Mouse (Mus musculus) heart, embryonic 11.5 days (tissue): ENCODE results near the gene Drc1. TPM values are rescaled to one million over a fixed set of nuclear protein-coding genes. Genes with fewer than 3 reads are reported as not detected.

ENCODE experiments used
- ATAC-seq: fragments of 200-750 bp; cut with Nextera tagmentation; replicated peaks from 2 replicates; pipeline ENCODE4 v1.8.0; 2017; ENCODE audit warnings: moderate library complexity; ENCODE audit not compliant: insufficient number of reproducible peaks, low FRiP score, low TSS enrichment
- H3K27ac ChIP-seq: fragments of 300-500 bp; sonication (generic); 2 replicates; pipeline ENCODE4 v1.5.1; 2014; ENCODE audit warnings: mild to moderate bottlenecking, low read depth, low read length
- H3K27me3 ChIP-seq: fragments of 300-500 bp; sonication (generic); 2 replicates; pipeline ENCODE4 v1.6.1; 2014; ENCODE audit warnings: mild to moderate bottlenecking, low read length, mixed read lengths; ENCODE audit not compliant: control insufficient read depth, insufficient read depth
- H3K36me3 ChIP-seq: fragments of 300-500 bp; sonication (generic); 2 replicates; pipeline ENCODE4 v1.6.1; 2014; ENCODE audit warnings: mild to moderate bottlenecking, low read length, moderate library complexity, mixed read lengths; ENCODE audit not compliant: control insufficient read depth, insufficient read depth
- H3K4me1 ChIP-seq: fragments of 300-500 bp; sonication (generic); 2 replicates; pipeline ENCODE4 v1.6.1; 2014; ENCODE audit warnings: low read length; ENCODE audit not compliant: control insufficient read depth, insufficient read depth
- H3K4me2 ChIP-seq: fragments of 300-500 bp; sonication (generic); 2 replicates; pipeline ENCODE4 v1.6.1; 2014; ENCODE audit warnings: mild to moderate bottlenecking, moderate library complexity
- H3K4me3 ChIP-seq: fragments of 300-500 bp; sonication (generic); 2 replicates; pipeline ENCODE4 v1.5.1; 2014; ENCODE audit warnings: low read depth, low read length
- H3K9ac ChIP-seq: fragments of 300-500 bp; sonication (generic); 2 replicates; pipeline ENCODE4 v1.6.1; 2014; ENCODE audit warnings: mild to moderate bottlenecking, low read depth, low read length, moderate library complexity
- H3K9me3 ChIP-seq: fragments of 300-500 bp; sonication (generic); replicated peaks from 2 replicates; pipeline ENCODE4 v1.6.1; 2016; ENCODE audit warnings: low read length; ENCODE audit not compliant: control insufficient read depth
- WGBS: fragments of 180-500 bp; shearing (Covaris S2); extraction: QIAGEN DNeasy Blood & Tissue Kit; methylation state at CpG from one replicate; pipeline ENCODE4 v1.1.7; 2014; ENCODE audit not compliant: insufficient replicate concordance; 5-methylcytosine and 5-hydroxymethylcytosine counted together
- polyA plus RNA-seq: library from polyadenylated mRNA; unstranded; fragments of >200 nt; fragmentation: Nextera tagmentation; extraction: Ambion mirVana; gene quantifications from 2 replicates; pipeline ENCODE4 v1.2.1, GENCODE M21; 2014

Gene Drc1
- polyA plus RNA-seq, 1 experiment from 2014 or later, result 0.36 TPM

- ATAC-seq, result no peak
- H3K4me3 ChIP-seq, result no peak overlapping the region
- no peaks in the 10 kb centered on the region for H3K36me3 ChIP-seq
- H3K9me3 ChIP-seq, result no peaks in the 10 kb centered on the region
- no peak overlapping the region for H3K9ac ChIP-seq
- H3K27me3 ChIP-seq, result 0 out of 2 replicates have a peak, but pooled peaks cover 2% of the 10 kb centered on the region
- no peak overlapping the region for H3K27ac ChIP-seq
- WGBS, result 77% methylated on average over 8 of the region's 8 CpGs
- no peak overlapping the region for H3K4me2 ChIP-seq
- no peaks in the 10 kb centered on the region for H3K4me1 ChIP-seq
Measured at GRCm38 (mm10) chr5:30367405-30367804, 86.2 kb downstream of the Drc1 start.

GRCm38 (mm10) chr5:30369426-30369825, 88.2 kb downstream of the Drc1 start:
- Histone ChIP-seq H3K27me3 (peaks cover 2% of the 10 kb centered on the region; the same call in 1 of the 2 replicates), H3K4me3 (no peak overlapping the region), H3K4me1 (no peaks in the 10 kb centered on the region), H3K36me3 (no peaks in the 10 kb centered on the region), H3K4me2 (no peak overlapping the region), H3K27ac (no peak overlapping the region), H3K9me3 (no peaks in the 10 kb centered on the region), H3K9ac (no peak overlapping the region)
- ATAC-seq, result no peak
- WGBS, result 74% methylated on average over 5 of the region's 5 CpGs

- Histone ChIP-seq H3K4me2 (no peak overlapping the region), H3K4me1 (no peaks in the 10 kb centered on the region), H3K9ac (no peak overlapping the region), H3K9me3 (no peaks in the 10 kb centered on the region), H3K4me3 (no peak overlapping the region), H3K27ac (no peak overlapping the region), H3K36me3 (no peaks in the 10 kb centered on the region), H3K27me3 (no peaks in the 10 kb centered on the region)
- 57% methylated on average over 7 of the region's 7 CpGs for WGBS
- ATAC-seq, result no peak
Measured at GRCm38 (mm10) chr5:30382876-30383275, 101.7 kb downstream of the Drc1 start.

- H3K27ac ChIP-seq, result no peak overlapping the region
- WGBS, result 81% methylated on average over 6 of the region's 6 CpGs
- no peaks in the 10 kb centered on the region for H3K27me3 ChIP-seq
Measured at GRCm38 (mm10) chr5:30387726-30388125, 106.5 kb downstream of the Drc1 start.

GRCm38 (mm10) chr5:30389836-30390235, 108.6 kb downstream of the Drc1 start:
- no peaks in the 10 kb centered on the region for H3K9me3 ChIP-seq
- H3K9ac ChIP-seq, result no peak overlapping the region
- H3K4me1 ChIP-seq, result no peaks in the 10 kb centered on the region
- ATAC-seq, result no peak
- H3K4me3 ChIP-seq, result no peak overlapping the region
- 84% methylated on average over 5 of the region's 5 CpGs for WGBS
- H3K27ac ChIP-seq, result no peak overlapping the region
- no peaks in the 10 kb centered on the region for H3K27me3 ChIP-seq
- H3K4me2 ChIP-seq, result no peak overlapping the region
- no peaks in the 10 kb centered on the region for H3K36me3 ChIP-seq

More at GRCm38 (mm10) chr5:30387726-30388125, 106.5 kb downstream of the Drc1 start:
- Histone ChIP-seq H3K9ac (no peak overlapping the region), H3K4me2 (no peak overlapping the region), H3K4me3 (no peak overlapping the region), H3K4me1 (no peaks in the 10 kb centered on the region), H3K36me3 (no peaks in the 10 kb centered on the region), H3K9me3 (no peaks in the 10 kb centered on the region)
- no peak for ATAC-seq

GRCm38 (mm10) chr5:30391473-30391872, 110.3 kb downstream of the Drc1 start:
- H3K27me3 ChIP-seq, result no peaks in the 10 kb centered on the region
- H3K4me2 ChIP-seq, result no peak overlapping the region
- H3K36me3 ChIP-seq, result no peaks in the 10 kb centered on the region
- ATAC-seq, result no peak
- 24% methylated on average over 7 of the region's 7 CpGs for WGBS
- no peaks in the 10 kb centered on the region for H3K9me3 ChIP-seq
- no peak overlapping the region for H3K9ac ChIP-seq
- no peak overlapping the region for H3K4me3 ChIP-seq
- no peak overlapping the region for H3K27ac ChIP-seq
- H3K4me1 ChIP-seq, result no peaks in the 10 kb centered on the region

GRCm38 (mm10) chr5:30400521-30400920, 119.3 kb downstream of the Drc1 start:
- H3K9ac ChIP-seq, result no peak overlapping the region

GRCm38 (mm10) chr5:30401165-30401564, 120.0 kb downstream of the Drc1 start:
- Histone ChIP-seq H3K4me2 (peak overlapping the region; percentile 20; the same call in 1 of the 2 replicates), H3K4me1 (peaks cover 11% of the 10 kb centered on the region; the same call in 1 of the 2 replicates), H3K9ac (no peak overlapping the region), H3K9me3 (no peaks in the 10 kb centered on the region), H3K27me3 (no peaks in the 10 kb centered on the region), H3K4me3 (no peak overlapping the region), H3K36me3 (no peaks in the 10 kb centered on the region), H3K27ac (peak overlapping the region; percentile 87)
- no peak for ATAC-seq
- 41% methylated on average over 8 of the region's 8 CpGs for WGBS

More at GRCm38 (mm10) chr5:30400521-30400920, 119.3 kb downstream of the Drc1 start:
- 81% methylated on average over 5 of the region's 5 CpGs for WGBS
- peak overlapping the region; percentile 87 for H3K27ac ChIP-seq
- H3K4me2 ChIP-seq, result no peak overlapping the region; the same call in 1 of the 2 replicates
- ATAC-seq, result no peak
- H3K36me3 ChIP-seq, result no peaks in the 10 kb centered on the region
- no peaks in the 10 kb centered on the region for H3K9me3 ChIP-seq
- no peaks in the 10 kb centered on the region for H3K27me3 ChIP-seq
- no peak overlapping the region for H3K4me3 ChIP-seq
- peaks cover 11% of the 10 kb centered on the region; the same call in 1 of the 2 replicates for H3K4me1 ChIP-seq

GRCm38 (mm10) chr5:30406876-30407275, 125.7 kb downstream of the Drc1 start:
- H3K4me3 ChIP-seq, result no peak overlapping the region
- H3K9me3 ChIP-seq, result no peaks in the 10 kb centered on the region
- no peaks in the 10 kb centered on the region for H3K27me3 ChIP-seq
- peak overlapping the region; percentile 54 for H3K4me2 ChIP-seq
- H3K27ac ChIP-seq, result no peak overlapping the region
- no peak for ATAC-seq
- 15% methylated on average over 9 of the region's 9 CpGs for WGBS
- no peak overlapping the region for H3K9ac ChIP-seq
- no peaks in the 10 kb centered on the region for H3K36me3 ChIP-seq
- 0 out of 2 replicates have a peak, but pooled peaks cover 2% of the 10 kb centered on the region for H3K4me1 ChIP-seq
